Mouse (Mus musculus) CH12.LX (cell line): ENCODE measurements around the gene Maml2. TPM values are rescaled to one million over a fixed set of nuclear protein-coding genes. Genes with fewer than 3 reads are reported as not detected.

ENCODE experiments used
- DNase-seq: peaks from one replicate; pipeline ENCODE4 v3.0.0-alpha.2; 2013; ENCODE audit errors: extremely low read depth
- H3K27ac ChIP-seq: 2 replicates; pipeline ENCODE4 v1.5.1; 2012; ENCODE audit warnings: low read depth, mild to moderate bottlenecking, control low read depth, moderate library complexity; ENCODE audit not compliant: insufficient read depth
- H3K27me3 ChIP-seq: replicated peaks from 2 replicates; pipeline ENCODE3; 2012; ENCODE audit warnings: inconsistent platforms
- H3K36me3 ChIP-seq, 2 experiments: replicated peaks in 1 of 2; 2 replicates each; pipeline versions ENCODE3 to v1.6.1; 2012; ENCODE audit warnings: inconsistent platforms in 1 of 2, low read length in 1 of 2, mild to moderate bottlenecking in 1 of 2, mixed read lengths in 1 of 2, moderate library complexity in 1 of 2; ENCODE audit not compliant: control insufficient read depth in 1 of 2, insufficient read depth in 1 of 2
- H3K4me1 ChIP-seq, 2 experiments: 2 replicates each; pipeline ENCODE4 v1.6.1; 2012; ENCODE audit warnings: inconsistent platforms in 1 of 2, moderate library complexity in 1 of 2; ENCODE audit not compliant: insufficient read depth in 2 of 2, control insufficient read depth in 1 of 2
- H3K4me2 ChIP-seq: 2 replicates; pipeline ENCODE4 v1.6.1; 2012; ENCODE audit warnings: low read depth, mild to moderate bottlenecking, control low read depth; ENCODE audit not compliant: poor library complexity, insufficient read depth, severe bottlenecking
- H3K4me3 ChIP-seq, 3 experiments: fragments of 150-350 bp in 1 of 3; sonication (generic) in 1 of 3; replicated peaks in 1 of 3; 2 replicates each; pipeline versions ENCODE3 to v1.5.1; 2011 to 2012; ENCODE audit warnings: low read depth in 2 of 3, low read length in 2 of 3, mild to moderate bottlenecking in 2 of 3, moderate library complexity in 2 of 3, control low read depth in 1 of 3, improper control_type of control experiment in 1 of 3, inconsistent platforms in 1 of 3, mixed read lengths in 1 of 3; ENCODE audit not compliant: poor library complexity in 1 of 3
- H3K79me2 ChIP-seq: replicated peaks from 2 replicates; pipeline ENCODE4 v1.6.1; 2012; ENCODE audit warnings: mild to moderate bottlenecking, moderate library complexity; ENCODE audit not compliant: control insufficient read depth, poor library complexity, insufficient read depth, severe bottlenecking; ENCODE audit errors: extremely low read depth
- H3K9ac ChIP-seq: 2 replicates; pipeline ENCODE4 v1.6.1; 2012; ENCODE audit warnings: low read depth, mild to moderate bottlenecking, control low read depth, moderate library complexity; ENCODE audit not compliant: insufficient read depth
- H3K9me3 ChIP-seq: replicated peaks from 2 replicates; pipeline ENCODE3; 2012; ENCODE audit warnings: low read length, inconsistent platforms, mixed read lengths
- BHLHE40 ChIP-seq: IDR thresholded peaks from 2 replicates; pipeline ENCODE4 v1.6.1; 2011; ENCODE audit warnings: mild to moderate bottlenecking, low read depth, low read length, improper control_type of control experiment
- CHD1 ChIP-seq: IDR thresholded peaks from 2 replicates; pipeline ENCODE4 v1.6.1; 2012; ENCODE audit warnings: low read depth, low read length, improper control_type of control experiment, inconsistent platforms
- CTCF ChIP-seq, 2 experiments: IDR thresholded peaks in 1 of 2; conservative IDR thresholded peaks in 1 of 2; 2 replicates each; pipeline ENCODE4 v1.5.1; 2011 to 2012; ENCODE audit warnings: low read depth in 2 of 2, low read length in 2 of 2, improper control_type of control experiment in 1 of 2, inconsistent platforms in 1 of 2, mild to moderate bottlenecking in 1 of 2, moderate library complexity in 1 of 2
- E2F4 ChIP-seq: IDR thresholded peaks from 2 replicates; pipeline ENCODE4 v1.6.1; 2011; ENCODE audit warnings: low read depth, low read length, improper control_type of control experiment; ENCODE audit not compliant: insufficient replicate concordance
- EP300 ChIP-seq: IDR thresholded peaks from 2 replicates; pipeline ENCODE4 v1.6.1; 2011; ENCODE audit warnings: low read length, improper control_type of control experiment
- GABPA ChIP-seq: IDR thresholded peaks from 2 replicates; pipeline ENCODE4 v1.6.1; 2012; ENCODE audit warnings: low read depth, low read length, improper control_type of control experiment, inconsistent platforms; ENCODE audit not compliant: insufficient replicate concordance
- JUN ChIP-seq: IDR thresholded peaks from 2 replicates; pipeline ENCODE4 v1.6.1; 2011; ENCODE audit warnings: low read depth, mild to moderate bottlenecking, low read length, improper control_type of control experiment, moderate library complexity; ENCODE audit not compliant: insufficient read depth
- JUND ChIP-seq: conservative IDR thresholded peaks from 2 replicates; pipeline ENCODE4 v1.6.1; 2011; ENCODE audit warnings: low read depth, low read length, improper control_type of control experiment
- MAFK ChIP-seq: IDR thresholded peaks from 2 replicates; pipeline ENCODE4 v1.6.1; 2011; ENCODE audit warnings: low read length, improper control_type of control experiment; ENCODE audit not compliant: insufficient replicate concordance
- MAX ChIP-seq: IDR thresholded peaks from 2 replicates; pipeline ENCODE4 v1.6.1; 2011; ENCODE audit warnings: low read length, improper control_type of control experiment
- MAZ ChIP-seq: IDR thresholded peaks from 2 replicates; pipeline ENCODE4 v1.6.1; 2012; ENCODE audit warnings: low read depth, mild to moderate bottlenecking, inconsistent platforms, low read length, improper control_type of control experiment, moderate library complexity
- NELFE ChIP-seq: IDR thresholded peaks from 2 replicates; pipeline ENCODE4 v1.6.1; 2011; ENCODE audit warnings: low read depth, low read length, improper control_type of control experiment
- NRF1 ChIP-seq: IDR thresholded peaks from 2 replicates; pipeline ENCODE4 v1.6.1; 2014; ENCODE audit warnings: low read depth, mild to moderate bottlenecking, inconsistent platforms, low read length, improper control_type of control experiment, moderate library complexity
- POLR2AphosphoS2 ChIP-seq: IDR thresholded peaks from 2 replicates; pipeline ENCODE4 v1.6.1; 2011; ENCODE audit warnings: low read depth, low read length, improper control_type of control experiment
- RAD21 ChIP-seq: IDR thresholded peaks from 2 replicates; pipeline ENCODE4 v1.6.1; 2011; ENCODE audit warnings: low read depth, mild to moderate bottlenecking, low read length, improper control_type of control experiment, moderate library complexity
- SIN3A ChIP-seq: IDR thresholded peaks from 2 replicates; pipeline ENCODE4 v1.6.1; 2012; ENCODE audit warnings: low read length, improper control_type of control experiment, inconsistent platforms
- SMC3 ChIP-seq: IDR thresholded peaks from 2 replicates; pipeline ENCODE4 v1.6.1; 2011; ENCODE audit warnings: low read depth, low read length, improper control_type of control experiment
- TBP ChIP-seq: conservative IDR thresholded peaks from 2 replicates; pipeline ENCODE4 v1.6.1; 2011; ENCODE audit warnings: low read depth, low read length, improper control_type of control experiment
- TCF12 ChIP-seq: IDR thresholded peaks from 2 replicates; pipeline ENCODE4 v1.6.1; 2014; ENCODE audit warnings: low read depth, mild to moderate bottlenecking, inconsistent platforms, low read length, improper control_type of control experiment
- ZKSCAN1 ChIP-seq: IDR thresholded peaks from 2 replicates; pipeline ENCODE4 v1.6.1; 2012; ENCODE audit warnings: low read depth, inconsistent platforms, low read length, improper control_type of control experiment, borderline replicate concordance
- ZMIZ1 ChIP-seq: IDR thresholded peaks from 2 replicates; pipeline ENCODE4 v1.6.1; 2012; ENCODE audit warnings: low read depth, mild to moderate bottlenecking, inconsistent platforms, low read length, improper control_type of control experiment
- dilution Hi-C: fragments of 300-500 bp; cut with MboI; formaldehyde crosslinking; loops from 2 replicates; pipeline ENCODE4 v1.14.3; 2020; ENCODE audit warnings: low sequenced_read_pairs; ENCODE audit not compliant: extremely low pct_unique_long_range_greater_than_20kb, extremely low pct_ligation_motif_present
- in situ Hi-C: fragments of 300-500 bp; cut with MboI; formaldehyde crosslinking; loops from 3 replicates; pipeline ENCODE4 v1.14.3; 2019; ENCODE audit warnings: low sequenced_read_pairs, low pct_ligation_motif_present, low pct_unique_long_range_greater_than_20kb, mixed read lengths
- polyA plus RNA-seq: library from polyadenylated mRNA; unstranded; fragments of >175 nt; gene quantifications from 2 replicates; pipeline ENCODE4 v1.2.1, GENCODE M21; 2012; ENCODE audit warnings: low read depth; ENCODE audit not compliant: insufficient read length
- total RNA-seq, 2 experiments: library from RNA; depleted of rRNA; stranded (reverse); fragments of 300-350 nt in 1 of 2; fragments of >200 nt in 1 of 2; gene quantifications; 2 replicates each; pipeline ENCODE4 v1.2.3; 2012 to 2014

Maml2 gene
- total and polyA plus RNA-seq, 3 experiments: 5.9 to 9.1 (median 5.9) TPM

DNA sequence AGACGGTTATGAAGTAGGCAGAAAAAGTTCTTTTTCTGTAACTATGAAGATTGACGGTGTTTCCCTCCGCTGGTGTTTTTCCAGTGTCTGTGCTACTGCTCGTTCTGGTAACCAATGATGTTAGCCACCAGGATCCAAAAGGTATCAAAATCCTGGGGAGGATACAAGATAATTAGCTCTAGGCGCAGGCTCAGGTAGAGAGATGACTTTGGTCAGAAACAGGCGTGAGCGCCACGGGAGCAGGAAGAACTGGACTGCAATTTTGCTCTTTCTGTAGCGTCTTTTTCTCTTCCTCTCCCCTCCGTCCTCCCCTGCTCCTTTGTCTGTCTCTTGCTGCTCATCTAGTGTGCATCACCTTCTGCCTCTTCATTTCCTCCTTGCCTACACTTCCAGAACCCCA is 169.1 kb downstream of the Maml2 start:
- Histone ChIP-seq H3K27ac (peak overlapping the region; percentile 68), H3K4me1 (peaks cover 27 to 69% of the 10 kb centered on the region in 2 experiments), H3K4me3 (peak overlapping the region; percentile 29 to 53 (median 35)), H3K9me3 (no peaks in the 10 kb centered on the region), H3K36me3 (peaks cover 0 to 3% of the 10 kb centered on the region in 2 experiments), H3K9ac (peak overlapping the region; percentile 59), H3K4me2 (peak overlapping the region; percentile 88), H3K79me2 (peaks cover 5% of the 10 kb centered on the region; the same call in 1 of the 2 replicates), H3K27me3 (no peaks in the 10 kb centered on the region)
- peak; percentile 23 for DNase-seq
- dilution Hi-C loops: no loop called here
- in situ Hi-C loops: no loop called here
- no peak for TF ChIP-seq TBP
- TF ChIP-seq EP300: 0 out of 2 replicates have a peak, but pooled peaks have one; percentile 12
- no peak for TF ChIP-seq JUND
- no peak for TF ChIP-seq JUN
- no peak for TF ChIP-seq CTCF (conservative IDR thresholded peaks at IDR 0.05 in 1 of 2, IDR thresholded peaks at IDR 0.05 in 1 of 2; ENCODE audit: low read depth in 2 of 2, low read length in 2 of 2)
- TF ChIP-seq ZMIZ1: no peak
- 0 out of 2 replicates have a peak, but pooled peaks have one; percentile 2 for TF ChIP-seq MAFK
- TF ChIP-seq GABPA: no peak
- no peak for TF ChIP-seq RAD21
- TF ChIP-seq E2F4: no peak
- no peak; the same call in 1 of the 2 replicates for TF ChIP-seq CHD1
- TF ChIP-seq NRF1: no peak
- TF ChIP-seq MAX: no peak; the same call in 1 of the 2 replicates
- no peak for TF ChIP-seq ZKSCAN1
- no peak for TF ChIP-seq POLR2AphosphoS2
- TF ChIP-seq TCF12: no peak
- TF ChIP-seq MAZ: no peak
- TF ChIP-seq, all 38 proteins: peak for 2

DNA sequence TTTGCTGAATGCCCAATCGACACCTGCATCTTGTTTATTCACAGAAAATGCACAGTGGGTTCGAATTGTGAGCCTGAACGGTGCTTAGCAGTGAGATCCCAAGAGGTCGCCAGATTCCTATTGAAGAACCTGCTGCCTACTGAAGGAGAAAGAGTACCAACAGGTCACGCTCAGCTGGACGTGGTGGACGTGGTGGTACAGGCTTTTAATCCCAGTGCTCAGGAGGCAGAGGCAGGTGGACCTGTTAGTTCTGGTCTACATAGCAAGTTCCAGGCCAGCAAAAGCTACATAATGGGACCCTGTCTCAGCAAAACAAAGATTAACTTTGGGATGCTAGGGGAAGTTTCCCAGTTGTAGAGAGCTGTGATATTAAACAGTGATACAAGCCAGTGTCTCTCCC is 170.0 kb downstream of the Maml2 start:
- Histone ChIP-seq H3K4me3 (no peak overlapping the region), H3K27me3 (no peaks in the 10 kb centered on the region), H3K9me3 (no peaks in the 10 kb centered on the region), H3K79me2 (peaks cover 5% of the 10 kb centered on the region; the same call in 1 of the 2 replicates), H3K9ac (no peak overlapping the region), H3K4me1 (peaks cover 30 to 79% of the 10 kb centered on the region in 2 experiments), H3K27ac (no peak overlapping the region), H3K36me3 (peaks cover 0 to 3% of the 10 kb centered on the region in 2 experiments), H3K4me2 (no peak overlapping the region)
- in situ Hi-C loops: no loop called here
- TF ChIP-seq NELFE (0 out of 2 replicates have a peak, but pooled peaks have one; percentile 27), SMC3 (no peak), SIN3A (no peak), TCF12 (no peak), BHLHE40 (no peak)
- DNase-seq: no peak
- dilution Hi-C loops: no loop called here
